Mouse (Mus musculus): ENCODE measurements at regions not wholly inside any gene's neighbourhood (a gene's known extent, or its start where the extent isn't known, plus 50 kb on each side); places are given as distances from the start of the nearest gene placed in this dataset.

DNA sequence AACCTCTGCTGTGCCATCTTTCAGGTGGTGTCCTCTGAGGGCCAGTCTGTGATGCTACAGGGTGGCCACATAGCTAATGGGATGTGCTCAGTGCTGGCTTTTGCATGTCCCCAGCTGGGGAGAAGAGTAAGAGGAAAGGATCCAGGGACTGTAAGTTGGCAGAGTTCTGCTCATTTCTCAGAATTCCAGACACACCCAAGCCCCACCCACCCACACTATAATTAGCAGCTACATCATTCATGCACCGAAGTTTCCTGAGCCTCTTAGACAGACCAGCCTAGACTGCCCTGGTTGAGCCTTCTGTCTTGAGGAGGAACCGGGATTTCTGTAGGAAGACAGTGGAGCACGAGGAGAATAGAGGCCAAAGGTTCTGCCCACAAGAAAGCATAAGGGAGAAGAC lies 70.9 kb upstream of the Lclat1 start:
- no peak for ATAC-seq (ENCODE audit: low FRiP score)
- no peaks in the 10 kb centered on the region for H3K36me3 ChIP-seq (ENCODE audit: insufficient read depth, low read length)
- no peaks in the 10 kb centered on the region for H3K27me3 ChIP-seq (ENCODE audit: insufficient read depth, low read length)
- H3K9ac ChIP-seq (replicated peaks; ENCODE audit: low read length, poor library complexity, severe bottlenecking) = no peak overlapping the region
- H3K9me3 ChIP-seq (ENCODE audit: low read length) = no peaks in the 10 kb centered on the region
- H3K4me1 ChIP-seq (ENCODE audit: insufficient read depth, low read length) = 0 out of 2 replicates have a peak, but pooled peaks cover 3% of the 10 kb centered on the region
- H3K27ac ChIP-seq (ENCODE audit: low read depth, low read length) = no peak overlapping the region
- H3K4me2 ChIP-seq (ENCODE audit: low read depth, low read length, poor library complexity, severe bottlenecking) = no peak overlapping the region
- WGBS = 74% methylated on average over 3 of the region's 3 CpGs
- TF ChIP-seq CTCF (IDR thresholded peaks at IDR 0.05) = no peak
- no peak overlapping the region for H3K4me3 ChIP-seq (ENCODE audit: low read depth, low read length)
- DNase-seq (ENCODE audit: low spot score) = no peak

DNA sequence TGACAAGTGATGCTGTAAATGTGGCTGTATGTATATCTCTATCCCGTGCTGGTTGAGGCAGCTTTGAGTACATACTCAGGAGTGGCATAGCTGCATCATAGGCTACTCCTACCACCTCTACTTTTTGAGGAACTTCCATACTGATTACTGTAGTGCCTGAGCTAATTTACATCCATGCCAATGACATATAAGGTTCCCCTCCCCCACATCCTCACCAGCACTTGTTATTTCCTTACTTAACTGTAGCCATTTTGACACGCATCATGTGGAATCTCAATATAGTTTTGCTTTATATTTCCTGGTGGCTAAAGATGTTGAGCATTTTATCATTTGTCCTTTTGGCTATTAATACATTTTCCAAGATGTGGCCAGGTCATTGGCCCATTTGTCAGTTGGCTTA lies 69.2 kb upstream of the Lclat1 start:
- Histone ChIP-seq H3K27me3 (ENCODE audit: insufficient read depth, low read length) (no peaks in the 10 kb centered on the region), H3K9me3 (ENCODE audit: low read length) (no peaks in the 10 kb centered on the region), H3K27ac (ENCODE audit: low read depth, low read length) (no peak overlapping the region), H3K9ac (replicated peaks; ENCODE audit: low read length, poor library complexity, severe bottlenecking) (no peak overlapping the region), H3K36me3 (ENCODE audit: insufficient read depth, low read length) (no peaks in the 10 kb centered on the region), H3K4me3 (ENCODE audit: low read depth, low read length) (no peak overlapping the region), H3K4me2 (ENCODE audit: low read depth, low read length, poor library complexity, severe bottlenecking) (no peak overlapping the region), H3K4me1 (ENCODE audit: insufficient read depth, low read length) (0 out of 2 replicates have a peak, but pooled peaks cover 3% of the 10 kb centered on the region)
- TF ChIP-seq CTCF (IDR thresholded peaks at IDR 0.05) = no peak
- WGBS = 97% methylated on average over 2 of the region's 2 CpGs
- ATAC-seq (ENCODE audit: low FRiP score) (no peak), DNase-seq (ENCODE audit: low spot score) (no peak)

DNA sequence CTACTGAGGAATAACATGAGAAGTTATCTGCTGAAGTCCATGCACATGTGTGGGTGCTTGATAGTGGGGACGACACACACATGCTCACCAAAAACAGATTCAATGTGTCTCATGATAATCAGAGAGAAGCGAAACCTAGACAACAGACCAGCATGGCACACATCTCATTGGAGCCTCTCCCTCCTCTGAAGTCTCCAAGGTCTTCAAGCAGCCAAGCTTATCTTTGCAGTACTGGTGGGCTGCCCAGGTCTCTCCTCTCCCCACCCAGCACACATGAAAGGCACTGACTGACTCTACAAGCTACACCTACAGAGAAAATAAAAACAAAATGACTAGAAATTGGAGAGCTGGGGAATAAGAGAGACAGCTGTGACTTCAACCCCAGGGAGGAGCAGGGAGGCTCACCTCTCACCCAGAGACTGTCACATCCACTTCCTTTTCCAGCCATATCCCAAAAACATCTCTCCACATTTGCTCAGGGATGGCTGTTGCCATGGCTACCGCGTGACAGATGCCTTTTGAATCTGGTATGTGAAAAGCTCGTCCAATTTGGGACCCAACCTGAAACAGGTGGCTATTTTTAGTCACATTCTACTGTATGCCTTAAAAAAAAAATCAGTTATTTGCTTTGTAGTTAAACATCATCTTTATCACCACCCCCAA lies 62.7 kb upstream of the Lclat1 start:
- peak overlapping the region; percentile 55 for H3K27ac ChIP-seq (ENCODE audit: low read depth, low read length)
- H3K9ac ChIP-seq (replicated peaks; ENCODE audit: low read length, poor library complexity, severe bottlenecking) = no peak overlapping the region
- ATAC-seq (ENCODE audit: low FRiP score) (peak; percentile 49; the same call in 1 of the 2 replicates), DNase-seq (ENCODE audit: low spot score) (peak; percentile 66)
- peaks cover 8% of the 10 kb centered on the region; the same call in 1 of the 2 replicates for H3K4me1 ChIP-seq (ENCODE audit: insufficient read depth, low read length)
- TF ChIP-seq CTCF (IDR thresholded peaks at IDR 0.05) = no peak
- 67% methylated on average over 5 of the region's 5 CpGs for WGBS
- no peaks in the 10 kb centered on the region for H3K27me3 ChIP-seq (ENCODE audit: insufficient read depth, low read length)
- H3K36me3 ChIP-seq (ENCODE audit: insufficient read depth, low read length) = no peaks in the 10 kb centered on the region
- no peak overlapping the region for H3K4me3 ChIP-seq (ENCODE audit: low read depth, low read length)
- H3K9me3 ChIP-seq (ENCODE audit: low read length) = no peaks in the 10 kb centered on the region
- no peak overlapping the region for H3K4me2 ChIP-seq (ENCODE audit: low read depth, low read length, poor library complexity, severe bottlenecking)

DNA sequence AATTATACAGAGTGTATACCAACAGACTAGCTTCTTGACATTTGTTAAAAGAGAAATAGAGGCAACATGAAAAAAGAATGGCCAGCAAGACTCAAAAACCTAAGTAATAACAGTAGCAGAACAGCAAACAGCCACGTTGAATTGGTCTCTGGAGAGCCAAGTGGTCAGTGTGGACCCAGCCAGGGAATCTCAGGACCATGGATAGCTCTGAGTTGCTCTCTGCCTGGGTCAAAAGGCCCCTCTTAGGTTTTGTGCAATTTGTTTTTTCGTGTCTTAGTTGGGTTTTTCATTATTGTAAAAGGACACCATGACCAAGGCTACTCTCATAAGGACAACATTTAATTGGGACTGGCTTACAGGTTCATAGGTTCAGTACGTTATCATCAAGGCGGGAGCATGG lies 60.8 kb upstream of the Lclat1 start:
- Histone ChIP-seq H3K27ac (ENCODE audit: low read depth, low read length) (no peak overlapping the region), H3K4me3 (ENCODE audit: low read depth, low read length) (no peak overlapping the region), H3K9ac (replicated peaks; ENCODE audit: low read length, poor library complexity, severe bottlenecking) (no peak overlapping the region), H3K4me1 (ENCODE audit: insufficient read depth, low read length) (peaks cover 8% of the 10 kb centered on the region; the same call in 1 of the 2 replicates), H3K27me3 (ENCODE audit: insufficient read depth, low read length) (no peaks in the 10 kb centered on the region), H3K36me3 (ENCODE audit: insufficient read depth, low read length) (no peaks in the 10 kb centered on the region), H3K4me2 (ENCODE audit: low read depth, low read length, poor library complexity, severe bottlenecking) (no peak overlapping the region), H3K9me3 (ENCODE audit: low read length) (no peaks in the 10 kb centered on the region)
- ATAC-seq (ENCODE audit: low FRiP score) = no peak
- no peak for TF ChIP-seq CTCF (IDR thresholded peaks at IDR 0.05)
- no peak for DNase-seq (ENCODE audit: low spot score)
- 64% methylated on average over 4 of the region's 4 CpGs for WGBS

DNA sequence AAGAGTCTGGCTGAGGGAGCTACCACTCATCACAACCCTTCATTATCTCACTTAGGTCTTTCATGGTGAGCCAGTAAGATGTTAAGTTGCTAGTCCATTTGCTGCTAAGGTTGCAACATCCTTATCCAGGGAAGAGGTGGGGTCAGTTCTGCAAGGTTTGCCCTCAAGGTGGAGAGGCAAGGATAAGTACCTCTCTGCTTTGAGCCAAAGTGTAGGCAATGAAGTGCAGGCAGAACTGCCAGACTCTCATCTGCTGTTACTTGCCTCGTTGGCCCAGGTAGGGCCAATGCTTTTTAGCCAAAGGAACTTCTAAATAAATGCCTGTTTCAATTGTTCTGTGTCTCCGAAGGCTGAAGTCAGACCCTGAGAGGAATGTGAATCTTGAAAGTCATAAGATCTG lies 59.6 kb upstream of the Lclat1 start:
- WGBS = 81% methylated on average over 2 of the region's 2 CpGs
- no peak for ATAC-seq (ENCODE audit: low FRiP score)
- no peak for TF ChIP-seq CTCF (IDR thresholded peaks at IDR 0.05)
- Histone ChIP-seq H3K27ac (ENCODE audit: low read depth, low read length) (no peak overlapping the region), H3K27me3 (ENCODE audit: insufficient read depth, low read length) (no peaks in the 10 kb centered on the region), H3K36me3 (ENCODE audit: insufficient read depth, low read length) (no peaks in the 10 kb centered on the region), H3K9ac (replicated peaks; ENCODE audit: low read length, poor library complexity, severe bottlenecking) (no peak overlapping the region), H3K4me2 (ENCODE audit: low read depth, low read length, poor library complexity, severe bottlenecking) (no peak overlapping the region), H3K4me3 (ENCODE audit: low read depth, low read length) (no peak overlapping the region), H3K9me3 (ENCODE audit: low read length) (no peaks in the 10 kb centered on the region), H3K4me1 (ENCODE audit: insufficient read depth, low read length) (peaks cover 8% of the 10 kb centered on the region; the same call in 1 of the 2 replicates)
- no peak for DNase-seq (ENCODE audit: low spot score)

DNA sequence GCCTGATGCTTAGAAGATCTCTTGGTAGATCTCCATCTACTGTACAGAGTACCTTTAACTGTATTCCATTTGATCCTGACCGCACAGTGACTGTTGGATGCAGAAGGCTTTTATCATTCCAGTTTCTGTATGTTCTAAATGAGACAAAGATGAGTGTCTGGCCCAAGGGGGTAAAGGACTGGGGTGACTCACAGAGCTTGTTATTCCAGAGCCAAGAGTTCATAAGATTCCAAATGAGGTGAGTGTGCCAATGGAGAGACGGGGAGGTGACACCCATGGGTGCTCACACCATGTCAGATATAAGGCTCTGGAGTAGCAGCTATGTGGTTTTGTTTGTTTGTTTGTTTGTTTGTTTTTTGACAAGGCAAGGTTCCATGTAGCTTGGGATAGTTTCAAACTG lies 54.8 kb upstream of the Lclat1 start:
- no peak for DNase-seq (ENCODE audit: low spot score)
- Histone ChIP-seq H3K4me2 (ENCODE audit: low read depth, low read length, poor library complexity, severe bottlenecking) (no peak overlapping the region), H3K9ac (replicated peaks; ENCODE audit: low read length, poor library complexity, severe bottlenecking) (no peak overlapping the region), H3K27me3 (ENCODE audit: insufficient read depth, low read length) (no peaks in the 10 kb centered on the region), H3K27ac (ENCODE audit: low read depth, low read length) (no peak overlapping the region), H3K9me3 (ENCODE audit: low read length) (no peaks in the 10 kb centered on the region), H3K36me3 (ENCODE audit: insufficient read depth, low read length) (no peaks in the 10 kb centered on the region), H3K4me1 (ENCODE audit: insufficient read depth, low read length) (no peaks in the 10 kb centered on the region), H3K4me3 (ENCODE audit: low read depth, low read length) (no peak overlapping the region)
- WGBS = 92% methylated on average over 2 of the region's 2 CpGs
- ATAC-seq (ENCODE audit: low FRiP score) = no peak
- TF ChIP-seq CTCF (IDR thresholded peaks at IDR 0.05) = no peak

All from midbrain, postnatal 0 days (tissue).